ENCODE assay signal across 8 mouse cellular contexts in the genomic region with DNA sequence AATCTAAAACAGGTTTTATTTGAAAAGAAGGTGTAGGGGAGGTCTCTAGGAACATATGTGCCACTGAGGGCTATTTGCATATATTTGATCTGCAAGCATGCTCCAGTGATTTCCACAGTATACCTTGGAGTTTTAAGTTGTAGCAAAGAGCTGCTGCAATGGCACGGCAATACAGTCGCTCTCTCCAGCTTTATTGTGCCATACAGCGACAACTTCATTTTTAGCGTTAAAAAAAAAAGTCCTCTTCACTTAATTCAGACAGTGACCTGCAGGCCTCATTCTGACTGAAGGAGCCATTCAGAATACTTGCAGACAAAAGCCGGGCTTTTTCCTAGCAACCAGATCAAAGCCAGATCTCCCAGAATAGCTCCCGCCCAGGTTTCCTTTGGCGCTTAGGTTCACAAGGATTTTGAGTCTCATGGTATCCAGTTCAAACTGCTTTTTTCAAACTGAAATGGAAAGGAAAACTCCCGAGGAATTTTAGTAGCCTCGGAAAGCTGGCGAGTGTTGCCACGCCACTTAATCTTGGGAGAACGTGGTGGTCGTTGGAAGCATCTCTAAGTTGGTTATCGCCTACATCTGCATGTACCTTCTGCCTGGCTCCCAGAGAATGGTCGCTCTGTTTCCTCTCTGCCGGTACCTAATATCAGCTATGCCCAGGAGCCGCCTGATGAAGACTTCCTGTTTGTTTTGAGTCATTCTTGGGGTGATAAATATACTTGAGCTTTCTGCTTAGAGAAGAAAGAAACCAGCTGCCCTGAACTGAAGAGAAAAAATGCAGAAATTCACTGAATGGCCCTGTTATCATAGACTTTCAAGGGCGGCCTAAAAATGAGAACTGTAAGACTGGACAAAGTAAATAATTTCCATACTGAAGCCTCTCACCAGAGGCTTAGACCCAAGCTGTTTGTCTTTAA.
DNase-seq lines count a peak whose midpoint lies in the region; ATAC-seq lines count a peak whose summit lies in the region.

No protein-coding gene starts in this region.

- H3K4me2 ChIP-seq in heart, embryonic 11.5 days, result peak overlapping the region; percentile 60

- H3K4me1 ChIP-seq in heart, embryonic 11.5 days (ENCODE audit: control insufficient read depth, insufficient read depth, low read length), result peaks cover 12% of the 10 kb centered on the region

- no peaks in the 10 kb centered on the region for H3K36me3 ChIP-seq in heart, embryonic 11.5 days (ENCODE audit: control insufficient read depth, insufficient read depth, low read length)

- no peaks in the 10 kb centered on the region for H3K9me3 ChIP-seq in heart, embryonic 11.5 days (replicated peaks; ENCODE audit: control insufficient read depth, low read length)

- 6% methylated on average over 18 of the region's 18 CpGs for WGBS in heart, embryonic 11.5 days (ENCODE audit: insufficient replicate concordance)

- no peaks in the 10 kb centered on the region for H3K27me3 ChIP-seq in heart, embryonic 11.5 days (ENCODE audit: control insufficient read depth, insufficient read depth, low read length)

- H3K9ac ChIP-seq in heart, embryonic 11.5 days (ENCODE audit: low read depth, low read length), result peak overlapping the region; percentile 60

- DNase-seq in 416B (ENCODE audit: low read depth), result peak; percentile 73
- peak; percentile 48 for DNase-seq in c-Kit-positive CD71-positive TER-119-negative erythroid progenitor cells, embryonic 14.5 days (ENCODE audit: low read depth)
- peak; percentile 13 to 14 for DNase-seq in kidney, postnatal 36 days
- no peak for DNase-seq in thymus, postnatal 10 days (ENCODE audit: low spot score in 2 of 2)
- DNase-seq in T-cell, adult 2 months (ENCODE audit: low spot score), result no peak
- DNase-seq in testis, postnatal 10 days (ENCODE audit: low spot score), result no peak

- peak; percentile 57; the same call in 1 of the 2 replicates for ATAC-seq in heart, embryonic 11.5 days (replicated peaks; ENCODE audit: insufficient number of reproducible peaks, low FRiP score, low TSS enrichment)
- ATAC-seq in megakaryocyte progenitor cell, adult 5-6 weeks (replicated peaks; ENCODE audit: poor library complexity), result peak; percentile 67

- H3K4me3 ChIP-seq in heart, embryonic 11.5 days (ENCODE audit: low read depth, low read length), result peak overlapping the region; percentile 19

- peak overlapping the region; percentile 86 for H3K27ac ChIP-seq in heart, embryonic 11.5 days (ENCODE audit: low read depth, low read length)

Comparison
In these comparisons a context has a peak if more than half of its experiments do, and no peak if none do; other contexts are left out.
1. DNase-seq: peak in 416B (single experiment), c-Kit-positive CD71-positive TER-119-negative erythroid progenitor cells, embryonic 14.5 days (single experiment) and kidney, postnatal 36 days (2 of 2); none in thymus, postnatal 10 days (0 of 2), T-cell, adult 2 months (single experiment) and testis, postnatal 10 days (single experiment).